Mouse (Mus musculus) granulocyte monocyte progenitor cell, adult 5-6 weeks (primary cell): ENCODE measurements around the gene Shq1. TPM values are rescaled to one million over a fixed set of nuclear protein-coding genes. Genes with fewer than 3 reads are reported as not detected.
A peak's percentile ranks its signal among the peaks of the same experiment; 100 is the strongest.

ENCODE experiments used
- ATAC-seq: replicated peaks from 2 replicates; pipeline ENCODE4 v1.8.0; 2016; ENCODE audit warnings: mild to moderate bottlenecking, moderate TSS enrichment, inconsistent platforms; ENCODE audit not compliant: poor library complexity, severe bottlenecking
- total RNA-seq, 2 experiments: library from RNA; stranded (forward) in 1 of 2; stranded (reverse) in 1 of 2; fragments of 200-712, 200-1000 nt in 1 of 2; fragments of >200 nt in 1 of 2; fragmentation: Nextera tagmentation in 1 of 2; gene quantifications; 2 replicates each; pipeline ENCODE4 v1.2.3; 2014 to 2017

The Shq1 gene
- total RNA-seq, 2 experiments from 2014 or later = 14.4 to 17.8 TPM

GRCm38 (mm10) chr6:100610182-100610581 is 60.8 kb downstream of the Shq1 start:
- ATAC-seq = peak; percentile 35; the same call in 1 of the 2 replicates

- no peak for ATAC-seq
Observed at GRCm38 (mm10) chr6:100609256-100609655, 61.7 kb downstream of the Shq1 start.

- peak; percentile 63; the same call in 1 of the 2 replicates for ATAC-seq
Observed at GRCm38 (mm10) chr6:100608429-100608828, 62.5 kb downstream of the Shq1 start.

- no peak for ATAC-seq
Observed at GRCm38 (mm10) chr6:100606805-100607204, 64.2 kb downstream of the Shq1 start.

GRCm38 (mm10) chr6:100603702-100604101 is 67.3 kb downstream of the Shq1 start:
- no peak for ATAC-seq

- ATAC-seq = no peak
Observed at GRCm38 (mm10) chr6:100601634-100602033, 69.3 kb downstream of the Shq1 start.

- ATAC-seq = no peak
Observed at GRCm38 (mm10) chr6:100593857-100594256, 77.1 kb downstream of the Shq1 start.

GRCm38 (mm10) chr6:100592991-100593390 is 78.0 kb downstream of the Shq1 start:
- no peak for ATAC-seq

- ATAC-seq = peak; percentile 58
Observed at GRCm38 (mm10) chr6:100590602-100591001, 80.4 kb downstream of the Shq1 start.

- no peak for ATAC-seq
Observed at GRCm38 (mm10) chr6:100588876-100589275, 82.1 kb downstream of the Shq1 start.

- ATAC-seq = peak; percentile 41; the same call in 1 of the 2 replicates
Observed at GRCm38 (mm10) chr6:100586758-100587157, 84.2 kb downstream of the Shq1 start.

GRCm38 (mm10) chr6:100581951-100582350 is 89.0 kb downstream of the Shq1 start:
- peak; percentile 36; the same call in 1 of the 2 replicates for ATAC-seq

GRCm38 (mm10) chr6:100581056-100581455 is 89.9 kb downstream of the Shq1 start:
- no peak for ATAC-seq

GRCm38 (mm10) chr6:100577590-100577989 is 93.4 kb downstream of the Shq1 start:
- no peak for ATAC-seq

- peak; percentile 61 for ATAC-seq
Observed at GRCm38 (mm10) chr6:100576171-100576570, 94.8 kb downstream of the Shq1 start.

- ATAC-seq = no peak
Observed at GRCm38 (mm10) chr6:100566774-100567173, 104.2 kb downstream of the Shq1 start.

- ATAC-seq = no peak
Observed at GRCm38 (mm10) chr6:100564516-100564915, 106.4 kb downstream of the Shq1 start.

GRCm38 (mm10) chr6:100563552-100564341 is 107.2 kb downstream of the Shq1 start:
- ATAC-seq = peak; percentile 86

- ATAC-seq = peak; percentile 54
Observed at GRCm38 (mm10) chr6:100562719-100563551, 108.0 kb downstream of the Shq1 start.

- no peak for ATAC-seq
Observed at GRCm38 (mm10) chr6:100558057-100558456, 112.9 kb downstream of the Shq1 start.
